Mouse (Mus musculus) kidney, embryonic 16.5 days (tissue): ENCODE measurements at regions not wholly inside any gene's neighbourhood (a gene's known extent, or its start where the extent isn't known, plus 50 kb on each side); places are given as distances from the start of the nearest gene placed in this dataset.
A peak's percentile ranks its signal among the peaks of the same experiment; 100 is the strongest.

ENCODE experiments used
- ATAC-seq: fragments of 200-750 bp; cut with Nextera tagmentation; 2 replicates; pipeline ENCODE4 v1.8.0; 2017; ENCODE audit warnings: moderate TSS enrichment; ENCODE audit not compliant: low FRiP score, low TSS enrichment
- H3K27ac ChIP-seq: fragments of 300-500 bp; sonication (generic); 2 replicates; pipeline ENCODE4 v1.5.1; 2014; ENCODE audit warnings: low read length
- H3K27me3 ChIP-seq: fragments of 300-500 bp; sonication (generic); 2 replicates; pipeline ENCODE4 v1.6.1; 2014; ENCODE audit warnings: low read length, control low read depth, mixed read lengths; ENCODE audit not compliant: insufficient read depth
- H3K36me3 ChIP-seq: fragments of 300-500 bp; sonication (generic); 2 replicates; pipeline ENCODE4 v1.6.1; 2014; ENCODE audit warnings: low read length, control low read depth, mixed read lengths; ENCODE audit not compliant: insufficient read depth
- H3K4me1 ChIP-seq: fragments of 300-500 bp; sonication (generic); 2 replicates; pipeline ENCODE4 v1.6.1; 2014; ENCODE audit warnings: low read length, control low read depth, mixed read lengths; ENCODE audit not compliant: insufficient read depth
- H3K4me2 ChIP-seq: fragments of 300-500 bp; sonication (generic); replicated peaks from 2 replicates; pipeline ENCODE4 v1.6.1; 2014; ENCODE audit warnings: low read depth, low read length
- H3K4me3 ChIP-seq: fragments of 300-500 bp; sonication (generic); 2 replicates; pipeline ENCODE4 v1.5.1; 2014; ENCODE audit warnings: mild to moderate bottlenecking, low read length
- H3K9ac ChIP-seq: fragments of 300-500 bp; sonication (generic); replicated peaks from 2 replicates; pipeline ENCODE4 v1.6.1; 2014; ENCODE audit warnings: low read length
- H3K9me3 ChIP-seq: fragments of 300-500 bp; sonication (generic); 2 replicates; pipeline ENCODE4 v1.6.1; 2016; ENCODE audit warnings: low read length, control low read depth
- WGBS: fragments of 180-500 bp; shearing (Covaris S2); extraction: QIAGEN DNeasy Blood & Tissue Kit; methylation state at CpG from one replicate; pipeline ENCODE4 v1.1.7; 2014; 5-methylcytosine and 5-hydroxymethylcytosine counted together

DNA sequence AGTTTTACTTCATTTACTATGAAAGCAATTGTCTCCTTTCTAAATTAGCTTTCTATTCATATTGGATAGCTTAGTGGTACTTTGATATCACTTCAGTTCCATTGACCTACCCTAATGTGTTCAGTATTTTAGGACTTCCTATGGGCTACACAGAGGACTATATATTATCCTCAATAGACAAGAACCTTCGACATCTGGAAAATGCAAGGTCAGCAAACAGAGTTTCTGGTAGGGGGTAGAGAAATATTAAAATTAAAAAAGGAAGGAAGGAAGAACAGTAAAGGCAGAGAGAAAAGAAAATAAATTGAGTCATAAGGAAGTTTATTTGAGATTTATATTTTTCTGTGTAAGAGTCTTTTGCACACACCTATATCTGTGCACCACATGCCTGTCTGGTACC, 107.4 kb upstream of the Insig1 start:
- no peak for ATAC-seq
- H3K36me3 ChIP-seq, result no peaks in the 10 kb centered on the region
- H3K27me3 ChIP-seq, result no peaks in the 10 kb centered on the region
- no peaks in the 10 kb centered on the region for H3K4me1 ChIP-seq
- H3K9ac ChIP-seq, result no peak overlapping the region
- no peaks in the 10 kb centered on the region for H3K9me3 ChIP-seq
- no peak overlapping the region for H3K4me3 ChIP-seq
- 86% methylated on average over 1 of the region's 1 CpGs for WGBS
- H3K27ac ChIP-seq, result no peak overlapping the region
- H3K4me2 ChIP-seq, result no peak overlapping the region

GRCm38 (mm10) chr5:27995186-27995585, 76.0 kb upstream of the Insig1 start:
- 0% methylated on average over 2 of the region's 2 CpGs for WGBS
- Histone ChIP-seq H3K27me3 (no peaks in the 10 kb centered on the region), H3K36me3 (no peaks in the 10 kb centered on the region), H3K4me3 (no peak overlapping the region), H3K4me1 (no peaks in the 10 kb centered on the region), H3K4me2 (no peak overlapping the region), H3K9me3 (no peaks in the 10 kb centered on the region), H3K9ac (no peak overlapping the region), H3K27ac (no peak overlapping the region)
- ATAC-seq, result no peak

GRCm38 (mm10) chr5:27997751-27998150, 73.4 kb upstream of the Insig1 start:
- H3K36me3 ChIP-seq, result no peaks in the 10 kb centered on the region
- WGBS, result 87% methylated on average over 8 of the region's 8 CpGs
- H3K9me3 ChIP-seq, result no peaks in the 10 kb centered on the region
- H3K27me3 ChIP-seq, result no peaks in the 10 kb centered on the region
- H3K4me1 ChIP-seq, result no peaks in the 10 kb centered on the region
- no peak overlapping the region for H3K9ac ChIP-seq
- no peak overlapping the region for H3K4me2 ChIP-seq
- no peak overlapping the region for H3K4me3 ChIP-seq
- no peak for ATAC-seq
- H3K27ac ChIP-seq, result no peak overlapping the region

GRCm38 (mm10) chr5:28002922-28003321, 68.2 kb upstream of the Insig1 start:
- peak; percentile 23; the same call in 1 of the 2 replicates for ATAC-seq
- H3K27me3 ChIP-seq, result no peaks in the 10 kb centered on the region
- WGBS, result 71% methylated on average over 1 of the region's 1 CpGs

DNA sequence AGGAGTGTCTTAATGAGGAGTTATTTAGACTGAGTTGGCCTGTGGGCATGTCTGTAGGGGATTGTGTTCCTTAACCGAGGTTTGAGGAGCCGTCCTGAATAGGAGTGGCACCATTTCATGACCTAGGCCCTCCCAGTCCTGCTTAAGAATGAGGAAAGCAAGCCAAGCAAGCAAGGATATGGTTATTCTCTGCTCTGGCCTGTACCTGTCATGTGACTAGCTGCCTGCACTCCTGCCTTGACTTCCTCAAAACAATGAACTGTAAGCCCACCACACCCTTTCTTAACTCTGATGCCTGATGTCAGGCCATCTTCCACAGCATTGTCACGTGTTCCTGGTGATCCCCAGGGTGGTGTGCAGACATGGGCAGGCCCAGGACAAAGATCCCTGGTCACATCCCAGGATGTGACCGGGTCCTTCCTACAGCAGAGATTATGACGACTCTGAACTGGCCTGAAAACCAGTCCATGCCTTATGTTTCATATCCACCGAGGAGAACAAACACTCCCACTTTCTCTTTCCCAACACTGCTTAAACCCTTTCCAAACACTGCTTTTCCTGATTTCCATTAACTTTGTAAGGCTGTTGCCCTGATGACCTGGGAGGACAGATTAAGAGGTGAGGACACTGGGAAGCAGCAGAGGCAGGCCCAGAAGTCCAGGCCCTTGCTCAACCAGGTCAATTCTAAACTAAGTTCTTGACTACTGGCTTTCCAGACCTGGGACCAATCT, 67.2 kb upstream of the Insig1 start:
- ATAC-seq, result no peak
- Histone ChIP-seq H3K36me3 (no peaks in the 10 kb centered on the region), H3K27me3 (no peaks in the 10 kb centered on the region), H3K4me1 (no peaks in the 10 kb centered on the region), H3K27ac (no peak overlapping the region), H3K9me3 (no peaks in the 10 kb centered on the region), H3K9ac (no peak overlapping the region), H3K4me3 (no peak overlapping the region), H3K4me2 (no peak overlapping the region)
- WGBS, result 69% methylated on average over 6 of the region's 6 CpGs

More at GRCm38 (mm10) chr5:28002922-28003321, 68.2 kb upstream of the Insig1 start:
- Histone ChIP-seq H3K9ac (no peak overlapping the region), H3K27ac (no peak overlapping the region), H3K9me3 (no peaks in the 10 kb centered on the region), H3K36me3 (no peaks in the 10 kb centered on the region), H3K4me1 (no peaks in the 10 kb centered on the region), H3K4me2 (no peak overlapping the region), H3K4me3 (no peak overlapping the region)

- Histone ChIP-seq H3K27me3 (no peaks in the 10 kb centered on the region), H3K9me3 (no peaks in the 10 kb centered on the region), H3K4me1 (no peaks in the 10 kb centered on the region), H3K27ac (no peak overlapping the region), H3K36me3 (no peaks in the 10 kb centered on the region), H3K4me3 (no peak overlapping the region), H3K4me2 (no peak overlapping the region), H3K9ac (no peak overlapping the region)
- ATAC-seq, result no peak
These were observed 66.7 kb upstream of the Insig1 start for GRCm38 (mm10) chr5:28004487-28004827.

- no peaks in the 10 kb centered on the region for H3K4me1 ChIP-seq
- ATAC-seq, result no peak
- no peaks in the 10 kb centered on the region for H3K36me3 ChIP-seq
- H3K4me2 ChIP-seq, result no peak overlapping the region
- 82% methylated on average over 4 of the region's 4 CpGs for WGBS
- H3K9me3 ChIP-seq, result no peaks in the 10 kb centered on the region
- H3K9ac ChIP-seq, result no peak overlapping the region
- no peak overlapping the region for H3K4me3 ChIP-seq
- H3K27me3 ChIP-seq, result no peaks in the 10 kb centered on the region
- H3K27ac ChIP-seq, result no peak overlapping the region
These were observed 61.8 kb upstream of the Insig1 start for GRCm38 (mm10) chr5:28009386-28009785.

DNA sequence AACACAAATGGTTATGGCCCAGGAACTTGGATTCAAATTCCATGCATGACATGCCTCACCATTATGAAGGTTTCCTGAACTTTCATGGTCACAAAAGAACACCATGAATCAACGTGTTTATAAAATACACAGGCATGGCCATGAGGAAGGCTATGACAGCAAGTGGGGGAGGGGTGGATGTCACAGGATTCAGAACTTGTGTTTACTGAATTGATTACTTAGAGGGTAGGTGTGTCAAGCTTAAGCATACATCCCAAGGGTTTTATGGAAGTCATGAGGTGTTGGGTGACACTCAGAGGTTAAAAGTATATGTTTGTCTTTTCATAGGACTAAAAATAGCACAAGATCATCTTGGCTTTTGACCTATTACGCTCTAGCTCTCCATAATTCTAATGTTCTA, 61.3 kb upstream of the Insig1 start:
- Histone ChIP-seq H3K9ac (no peak overlapping the region), H3K4me1 (no peaks in the 10 kb centered on the region), H3K4me2 (no peak overlapping the region), H3K36me3 (no peaks in the 10 kb centered on the region), H3K27me3 (no peaks in the 10 kb centered on the region), H3K4me3 (no peak overlapping the region), H3K9me3 (no peaks in the 10 kb centered on the region), H3K27ac (no peak overlapping the region)
- no peak for ATAC-seq
- WGBS, result 45% methylated on average over 2 of the region's 2 CpGs

DNA sequence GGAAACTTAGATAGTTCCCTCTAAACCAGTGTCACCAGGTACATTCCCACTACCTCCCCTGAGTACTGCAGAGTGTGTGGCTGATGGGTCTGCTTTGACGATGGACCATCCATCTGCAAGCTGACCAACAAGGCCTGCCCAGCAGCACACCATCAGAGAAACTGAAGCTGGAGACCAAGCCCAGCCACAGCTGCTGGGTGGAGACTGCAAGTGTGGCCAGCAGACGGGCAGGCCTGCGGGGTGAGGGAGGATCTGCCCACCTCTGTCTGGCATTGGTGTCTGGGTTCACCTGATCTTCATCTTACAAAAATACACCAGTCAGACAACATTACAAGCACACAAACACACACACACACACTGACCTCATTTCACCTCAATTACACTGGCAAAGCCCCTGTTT, 60.6 kb upstream of the Insig1 start:
- ATAC-seq, result no peak
- H3K9ac ChIP-seq, result no peak overlapping the region
- no peaks in the 10 kb centered on the region for H3K27me3 ChIP-seq
- H3K27ac ChIP-seq, result no peak overlapping the region
- no peaks in the 10 kb centered on the region for H3K36me3 ChIP-seq
- H3K4me2 ChIP-seq, result no peak overlapping the region
- WGBS, result 73% methylated on average over 3 of the region's 3 CpGs
- H3K4me1 ChIP-seq, result no peaks in the 10 kb centered on the region
- no peak overlapping the region for H3K4me3 ChIP-seq
- H3K9me3 ChIP-seq, result no peaks in the 10 kb centered on the region

GRCm38 (mm10) chr5:28012496-28012895, 58.7 kb upstream of the Insig1 start:
- WGBS, result 91% methylated on average over 2 of the region's 2 CpGs

More at GRCm38 (mm10) chr5:28012496-28012895, 58.7 kb upstream of the Insig1 start:
- Histone ChIP-seq H3K4me2 (no peak overlapping the region), H3K27me3 (no peaks in the 10 kb centered on the region), H3K9ac (no peak overlapping the region), H3K4me1 (no peaks in the 10 kb centered on the region), H3K4me3 (no peak overlapping the region), H3K9me3 (no peaks in the 10 kb centered on the region), H3K27ac (no peak overlapping the region), H3K36me3 (no peaks in the 10 kb centered on the region)
- ATAC-seq, result no peak
